Mouse (Mus musculus) spleen, adult 12 weeks (tissue): Measurements from ENCODE around the gene Hs3st3a1.

Experiments used
- DNase-seq: peaks from one replicate; pipeline ENCODE4 v3.0.0; 2022; ENCODE audit warnings: low spot score

The Hs3st3a1 gene

DNA sequence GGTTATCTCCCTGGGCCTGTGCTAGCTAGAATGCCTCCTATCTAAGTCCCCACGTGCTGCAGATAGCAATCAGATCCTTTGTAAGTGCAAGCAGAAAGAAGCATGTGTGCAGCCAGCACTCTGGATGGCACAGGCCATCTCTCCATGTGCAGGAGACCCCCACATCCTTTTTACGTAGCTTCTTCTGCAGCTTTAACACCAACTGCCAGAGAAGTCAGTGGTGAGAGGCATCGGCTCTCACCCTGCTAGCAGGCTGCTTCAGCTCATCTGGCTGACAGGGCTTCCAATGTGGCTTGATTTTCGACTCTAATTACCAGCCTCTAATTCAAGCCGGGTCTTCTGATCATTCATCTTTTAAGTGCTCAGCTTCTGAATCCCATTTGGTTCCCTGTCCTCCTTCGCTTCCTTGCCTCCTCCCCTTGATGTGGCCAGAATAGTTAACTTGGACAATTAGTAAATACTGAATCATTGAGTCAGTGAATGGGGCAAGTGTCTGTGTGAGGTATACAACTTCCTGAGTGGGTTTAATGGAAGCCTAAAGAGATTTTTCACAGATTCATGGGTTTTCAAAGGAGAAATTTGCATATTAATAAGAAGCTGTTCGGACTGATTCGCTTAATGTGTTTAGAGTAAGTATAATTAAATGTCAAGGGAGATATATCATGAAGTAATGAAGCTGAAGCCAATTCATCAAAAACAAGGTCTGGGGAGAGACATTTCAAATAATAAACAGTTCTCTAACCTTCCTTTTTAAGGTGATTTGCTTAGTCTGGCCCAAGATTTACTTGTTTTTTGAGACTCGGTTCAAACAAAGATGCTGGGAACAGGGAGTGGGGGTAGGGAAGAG is 54.7 kb downstream of the Hs3st3a1 start:
- DNase-seq: no peak

DNA sequence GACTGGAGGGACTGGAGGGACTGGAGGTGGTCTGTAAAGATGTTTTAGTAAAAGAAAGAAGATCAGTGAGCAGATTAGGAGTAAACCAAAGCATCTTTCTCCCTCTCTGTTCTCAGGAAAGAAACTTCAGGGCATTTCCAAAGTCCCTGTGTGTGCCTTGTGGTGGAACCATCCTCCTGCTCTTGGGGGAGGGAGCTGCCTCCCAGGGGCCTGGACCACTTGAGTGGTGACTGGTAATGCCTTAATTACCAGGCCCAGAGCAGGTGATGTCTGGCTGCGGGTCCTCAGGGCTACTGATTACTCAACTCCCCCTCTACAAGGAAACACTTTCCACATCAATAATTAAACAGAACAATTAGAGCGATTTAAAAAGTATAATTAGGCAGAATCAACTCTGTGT is 59.3 kb downstream of the Hs3st3a1 start:
- DNase-seq: no peak

GRCm38 (mm10) chr11:64495935-64496334 is 60.8 kb downstream of the Hs3st3a1 start:
- no peak for DNase-seq

DNA sequence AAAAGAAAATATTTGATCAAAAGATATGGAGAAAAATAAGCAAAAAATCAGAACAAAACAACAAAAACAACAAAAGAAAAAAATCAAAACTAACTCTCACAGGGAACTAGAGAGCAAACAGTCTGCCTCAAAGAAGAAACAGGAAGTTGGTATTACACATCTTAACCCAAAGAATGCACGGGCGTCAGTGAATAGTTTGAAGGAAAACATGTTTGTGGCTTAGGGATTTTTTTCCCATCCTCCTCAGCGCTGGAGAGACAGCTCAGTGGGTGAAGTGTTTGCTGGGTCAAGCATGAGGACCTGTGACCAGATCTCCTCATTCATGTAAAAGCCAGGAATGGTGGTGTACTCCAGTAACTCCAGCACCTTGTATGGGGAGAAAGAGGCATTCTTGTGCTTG is 61.5 kb downstream of the Hs3st3a1 start:
- no peak for DNase-seq

DNA sequence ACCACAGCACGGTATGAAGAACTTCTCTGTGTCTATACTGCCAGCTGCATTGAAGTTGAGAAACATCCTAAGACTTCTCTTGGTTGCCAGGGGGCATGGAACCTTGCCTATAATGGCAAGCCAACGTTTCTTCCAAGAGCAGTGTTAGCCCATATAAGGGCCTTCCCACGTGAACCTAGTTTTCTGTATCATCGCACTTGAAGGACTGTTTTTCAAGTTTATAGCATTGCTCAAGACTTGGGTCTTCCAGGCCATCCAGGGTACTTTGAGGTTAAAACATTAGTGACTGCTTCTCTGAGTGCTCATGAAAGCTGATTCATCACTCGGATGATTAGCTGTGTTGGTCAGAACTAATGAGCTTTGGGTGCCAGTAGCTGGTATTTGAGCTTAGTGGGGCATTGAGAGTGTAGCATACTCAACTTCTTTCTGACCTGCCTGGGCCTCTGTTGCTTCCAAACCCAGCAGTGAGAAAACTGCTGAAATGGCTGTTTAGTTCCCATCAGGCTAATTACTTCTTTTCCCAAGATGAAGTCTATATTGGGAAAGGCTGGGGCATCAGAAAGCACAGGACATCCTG is 65.5 kb downstream of the Hs3st3a1 start:
- DNase-seq: no peak

DNA sequence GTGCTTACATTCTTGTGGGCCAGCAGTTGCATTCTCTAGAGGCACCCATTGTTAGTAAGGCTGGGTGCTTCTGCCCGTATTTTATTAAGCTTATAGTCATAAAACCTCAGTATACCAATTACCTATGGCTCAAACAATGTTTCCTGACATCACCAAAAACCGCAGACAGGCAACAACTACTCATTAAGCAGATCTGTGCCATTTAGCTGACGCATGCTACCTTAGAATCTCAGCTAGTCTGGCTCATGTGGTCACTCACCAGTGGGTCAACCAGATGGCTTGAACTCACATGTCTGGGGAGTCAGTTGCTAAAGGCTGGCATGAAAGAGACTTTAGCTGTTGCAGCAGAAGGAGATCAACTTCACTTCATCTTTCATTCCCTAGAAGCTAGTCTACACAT is 67.9 kb downstream of the Hs3st3a1 start:
- no peak for DNase-seq

DNA sequence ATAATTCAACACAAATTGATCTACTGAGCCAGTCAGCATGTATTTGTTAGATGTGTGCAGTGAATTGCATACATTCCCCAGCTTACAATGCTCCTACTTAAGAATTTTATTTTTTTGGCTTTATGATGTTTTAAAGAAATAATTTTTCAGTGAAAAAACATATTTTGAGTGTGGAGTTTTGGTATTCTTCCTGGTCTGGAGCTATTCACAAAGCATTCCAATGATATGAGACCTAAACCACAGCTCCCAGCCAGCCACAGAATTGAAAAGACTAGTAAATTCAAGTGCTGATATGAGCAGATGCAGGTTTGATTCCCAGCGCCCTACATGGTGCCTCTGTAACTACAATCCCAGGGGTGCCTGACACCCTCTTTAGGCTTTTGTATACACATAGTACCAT is 70.8 kb downstream of the Hs3st3a1 start:
- no peak for DNase-seq

GRCm38 (mm10) chr11:64507024-64507423 is 71.9 kb downstream of the Hs3st3a1 start:
- DNase-seq: no peak

DNA sequence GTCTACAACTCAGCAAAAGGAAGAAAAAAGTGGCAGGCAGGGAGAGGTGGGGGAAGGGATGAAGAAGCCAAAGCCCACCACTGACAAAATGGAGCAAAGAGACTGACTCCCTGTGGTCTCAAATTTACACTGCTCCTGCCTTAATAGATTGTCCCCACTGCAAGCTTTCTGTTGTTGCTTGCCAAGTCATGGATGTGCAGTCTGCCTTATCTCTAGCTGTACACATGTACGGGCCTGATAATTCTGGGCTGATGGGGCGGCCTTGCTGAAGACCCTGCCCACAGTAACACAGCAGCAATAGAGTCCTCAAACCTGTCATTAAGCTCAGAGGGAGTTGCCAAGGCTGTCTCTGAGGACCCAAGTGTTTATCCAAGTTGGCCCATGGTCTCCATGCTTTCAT is 74.0 kb downstream of the Hs3st3a1 start:
- DNase-seq: no peak

- DNase-seq: no peak
Observed at GRCm38 (mm10) chr11:64512301-64512700, 77.2 kb downstream of the Hs3st3a1 start.

DNA sequence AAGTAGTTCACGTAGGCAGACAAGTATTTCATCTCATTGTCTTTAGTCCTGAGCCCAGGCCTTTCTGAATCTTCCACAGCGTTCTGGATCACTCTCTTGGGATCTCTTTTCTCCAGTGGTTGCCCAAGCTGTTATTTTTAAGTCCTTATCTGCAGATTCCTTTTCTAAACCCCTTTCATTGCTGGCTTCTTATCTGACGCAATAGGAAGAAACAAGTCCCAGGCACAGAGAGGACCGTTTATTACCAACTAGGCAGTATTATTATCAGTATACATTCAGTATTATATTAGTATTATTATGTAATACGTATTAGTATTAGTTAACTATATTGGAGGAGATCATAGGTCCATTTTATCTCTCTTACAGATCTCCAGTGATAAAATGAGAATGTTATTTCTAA is 78.3 kb downstream of the Hs3st3a1 start:
- DNase-seq: no peak

GRCm38 (mm10) chr11:64516712-64517589 is 81.8 kb downstream of the Hs3st3a1 start:
- no peak for DNase-seq

DNA sequence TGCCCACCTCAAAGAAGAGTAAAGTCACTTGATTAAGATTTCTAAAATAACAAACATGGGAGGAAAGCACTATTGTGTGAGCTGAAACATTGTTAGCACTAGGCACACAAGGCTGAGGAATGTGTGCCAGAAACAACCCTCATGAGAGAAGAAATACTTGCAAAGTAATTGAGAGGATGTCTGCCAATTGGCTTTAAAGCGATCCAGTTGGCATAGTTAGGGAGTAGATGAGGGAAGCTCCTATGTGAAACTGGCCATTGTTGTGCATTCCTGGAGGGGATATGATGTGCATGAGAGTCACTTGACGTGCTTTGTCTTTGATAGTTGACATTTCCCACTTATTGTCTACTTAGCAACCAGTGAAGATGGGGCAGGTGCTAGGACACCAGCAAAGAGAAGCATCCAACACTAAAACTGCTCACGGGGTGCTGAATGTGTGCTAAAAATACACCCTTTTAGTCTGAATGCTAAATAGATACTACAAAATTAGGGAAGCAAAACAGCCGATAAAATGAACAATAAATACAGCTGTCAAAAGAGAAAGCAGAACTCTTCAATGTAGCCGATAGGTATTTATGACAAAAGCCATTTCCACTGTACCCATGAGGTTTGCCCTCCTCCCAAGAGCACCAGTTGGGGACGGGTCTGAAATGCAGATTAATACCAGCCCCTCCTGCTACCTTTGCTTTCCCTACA is 83.2 kb downstream of the Hs3st3a1 start:
- DNase-seq: no peak

DNA sequence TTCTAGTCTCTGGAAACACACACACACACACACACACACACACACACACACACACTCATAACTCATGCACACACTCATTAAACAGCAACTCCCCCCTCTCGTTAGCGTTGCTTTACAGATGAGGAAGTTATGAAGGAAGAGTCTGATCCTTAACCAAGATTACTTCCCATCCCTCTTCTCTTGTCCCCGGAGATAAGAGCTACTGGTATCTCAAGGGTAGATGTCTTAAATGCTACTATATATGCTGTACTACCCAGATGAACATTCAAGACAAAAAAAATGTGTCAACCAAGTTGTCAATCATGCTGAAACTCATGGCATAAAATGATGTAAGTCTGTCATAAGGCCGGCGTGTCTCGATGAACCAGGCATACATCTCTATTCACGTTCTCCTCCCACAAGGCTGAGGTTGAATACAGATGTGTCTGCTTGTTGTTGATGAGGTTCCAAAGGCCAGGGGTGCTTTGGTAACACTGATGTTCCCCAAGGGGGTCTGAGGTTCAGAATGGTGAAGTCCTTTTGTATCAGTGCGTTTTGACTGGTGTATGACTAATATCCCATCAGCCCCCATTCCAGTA is 89.0 kb downstream of the Hs3st3a1 start:
- DNase-seq: no peak

DNA sequence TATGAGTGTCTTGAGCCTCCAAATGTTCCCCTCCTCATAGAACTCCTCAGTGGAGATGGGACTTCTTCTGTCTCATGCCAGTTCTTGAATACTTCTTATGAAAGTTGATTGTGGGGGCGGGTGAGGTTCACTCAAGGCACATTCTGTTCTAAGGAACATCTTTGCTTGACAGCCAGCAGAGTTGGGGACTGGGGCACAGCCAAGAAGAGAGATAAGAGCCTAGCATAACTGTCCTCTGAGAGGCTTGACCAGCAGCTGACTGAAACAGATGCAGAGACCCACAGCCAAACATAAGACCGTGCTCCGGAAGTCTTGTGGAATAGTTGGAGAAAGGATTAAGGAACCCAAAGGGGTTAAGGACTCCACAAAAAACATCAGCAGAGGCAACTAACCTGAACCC is 102.1 kb downstream of the Hs3st3a1 start:
- no peak for DNase-seq

- no peak for DNase-seq
Observed at GRCm38 (mm10) chr11:64541866-64542265, 106.7 kb downstream of the Hs3st3a1 start.

DNA sequence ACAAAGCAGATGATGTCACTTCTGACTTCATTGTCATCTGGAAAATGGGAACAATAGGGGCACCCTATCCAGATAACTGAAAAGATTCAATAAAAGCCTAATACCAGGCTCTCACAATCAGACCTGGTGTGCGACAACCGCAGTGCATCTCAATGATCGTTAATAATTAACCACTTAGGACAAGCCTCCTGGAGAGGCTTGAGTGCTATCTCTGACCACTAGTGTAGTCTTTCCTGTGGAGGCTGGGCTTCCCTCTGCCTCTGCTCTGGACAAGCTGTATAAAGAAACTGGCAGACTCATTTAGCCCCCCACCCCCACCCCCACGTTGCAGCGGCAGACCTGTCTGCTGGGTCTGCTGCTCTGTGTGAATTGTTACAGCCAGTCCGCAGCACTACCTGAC is 107.2 kb downstream of the Hs3st3a1 start:
- no peak for DNase-seq

- DNase-seq: no peak
Observed at GRCm38 (mm10) chr11:64543181-64543641, 108.1 kb downstream of the Hs3st3a1 start.

DNA sequence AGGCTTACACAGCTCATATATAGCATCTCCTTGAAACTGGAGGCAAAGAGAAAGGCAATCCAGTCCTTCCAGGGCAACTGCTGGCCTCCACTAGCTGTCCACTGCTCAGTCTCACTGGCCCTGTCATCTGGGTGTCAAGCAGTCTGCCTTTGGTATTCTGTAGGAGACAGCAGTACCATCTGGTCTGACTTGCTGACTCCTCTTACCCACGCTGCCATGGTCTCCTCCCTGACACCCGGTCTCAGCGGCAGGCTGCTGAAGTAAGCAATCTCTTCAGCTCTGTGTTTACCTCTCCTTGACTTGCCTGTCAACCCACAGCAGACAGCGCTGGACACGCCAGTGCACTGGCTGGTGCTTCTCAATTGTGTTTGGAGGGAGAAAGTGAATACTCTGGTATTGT is 109.1 kb downstream of the Hs3st3a1 start:
- no peak for DNase-seq

- DNase-seq: no peak
Observed at GRCm38 (mm10) chr11:64549380-64549779, 114.2 kb downstream of the Hs3st3a1 start.

DNA sequence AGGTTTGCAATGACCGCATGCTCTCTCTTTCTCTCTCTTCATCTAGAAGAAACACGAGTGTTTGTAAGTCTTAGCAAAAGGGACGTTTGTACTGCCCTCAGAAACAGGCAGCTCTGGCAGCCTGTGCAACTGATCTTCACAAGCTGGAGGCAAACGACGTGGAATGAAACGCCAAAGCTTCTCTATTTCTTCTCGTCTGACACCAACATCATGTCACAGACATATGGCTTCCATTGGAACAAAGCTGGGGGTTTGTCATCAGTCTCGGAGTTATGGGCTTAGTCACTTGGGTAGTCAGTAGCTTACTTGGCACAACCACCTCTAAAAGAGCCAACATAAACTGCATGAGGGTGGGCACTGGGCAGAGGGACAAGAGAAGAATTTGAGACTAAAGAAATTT is 114.8 kb downstream of the Hs3st3a1 start:
- DNase-seq: no peak

DNA sequence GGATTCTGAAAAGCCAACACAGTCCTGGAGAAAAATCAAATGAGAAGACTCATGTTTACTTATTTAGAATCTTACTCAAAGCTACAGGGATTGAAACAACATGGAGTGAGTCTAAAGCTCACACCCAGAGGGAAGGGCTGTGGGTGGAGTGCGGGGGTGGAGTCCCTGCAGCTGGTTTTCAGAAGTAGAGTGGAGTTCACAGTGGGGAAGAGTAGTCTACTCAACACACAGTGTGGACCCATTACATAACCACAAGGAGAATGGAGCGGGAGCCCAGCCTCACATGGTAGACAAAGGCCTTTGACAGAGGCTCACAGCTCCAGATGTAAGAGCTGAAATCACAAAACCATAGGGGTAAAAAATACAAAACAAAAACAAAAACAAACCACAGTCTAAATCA is 123.2 kb downstream of the Hs3st3a1 start:
- no peak for DNase-seq
